Mouse (Mus musculus): ENCODE data around the gene Ppp4r3a.

The Ppp4r3a gene

GRCm38 (mm10) chr12:100990291-100990690 lies 93.2 kb downstream of the Ppp4r3a start:
- no peak for DNase-seq

- no peak for DNase-seq
Observed at GRCm38 (mm10) chr12:100989780-100990288, 93.7 kb downstream of the Ppp4r3a start.
